Mouse (Mus musculus): ENCODE data around the gene Armc9. TPM values are rescaled to one million over a fixed set of nuclear protein-coding genes. Genes with fewer than 3 reads are reported as not detected.

Gene Armc9
- total and polyA plus RNA-seq, 3 experiments, result 10.9 to 15.5 (median 15.1) TPM

DNA sequence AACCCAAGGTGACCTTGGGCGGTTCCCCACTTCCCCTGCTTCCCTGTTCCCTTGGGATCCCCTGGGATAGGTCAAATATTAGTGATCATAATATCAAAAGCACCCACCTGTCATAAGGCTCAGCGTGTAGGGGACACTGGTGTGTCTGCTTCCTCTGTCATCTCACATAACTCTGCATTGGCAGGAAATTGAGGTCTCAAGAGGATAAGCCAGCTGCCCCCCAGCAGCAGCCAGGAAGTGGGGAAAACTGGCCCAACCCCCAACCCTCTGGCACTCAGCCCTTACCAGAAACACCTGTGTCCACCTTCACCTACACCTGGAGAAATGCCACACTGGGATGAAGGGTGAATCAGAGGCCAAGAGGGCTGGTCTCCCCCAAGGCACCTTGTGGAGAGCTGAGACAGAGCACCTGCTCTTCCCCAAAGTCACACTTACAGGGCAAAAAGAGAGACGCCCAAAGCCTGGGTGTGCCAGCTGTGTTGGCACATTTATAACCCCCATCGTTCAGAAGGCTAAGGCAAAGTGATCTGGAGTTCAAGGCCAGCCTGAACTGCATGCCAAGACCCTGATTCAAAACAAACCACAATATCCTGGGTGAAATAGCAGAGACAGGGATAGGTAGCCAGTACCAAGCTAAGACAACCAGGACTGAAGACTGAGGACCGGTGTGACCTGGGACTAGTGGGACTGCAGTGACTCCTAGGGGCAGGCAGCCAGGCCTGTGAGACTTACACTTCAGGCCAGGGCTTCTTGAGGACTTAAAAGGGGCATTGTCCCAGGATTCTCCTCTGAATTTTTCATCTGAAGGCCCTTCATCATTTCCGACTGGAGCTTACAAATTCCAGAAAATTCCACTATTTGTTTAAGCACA, 146.9 kb downstream of the Armc9 start:
- no peaks in the 10 kb centered on the region for H3K9me3 ChIP-seq (replicated peaks; ENCODE audit: low read length)
- in situ Hi-C loops (cut with MboI; ENCODE audit: low pct_ligation_motif_present, low pct_unique_long_range_greater_than_20kb, low sequenced_read_pairs), result no loop called here
- no peak overlapping the region for H3K4me3 ChIP-seq (replicated peaks in 1 of 3; ENCODE audit: low read depth in 2 of 3, low read length in 2 of 3, poor library complexity in 1 of 3)
- no peaks in the 10 kb centered on the region for H3K36me3 ChIP-seq (replicated peaks in 1 of 2; ENCODE audit: control insufficient read depth in 1 of 2, insufficient read depth in 1 of 2, low read length in 1 of 2)
- H3K9ac ChIP-seq (ENCODE audit: insufficient read depth, low read depth), result no peak overlapping the region
- DNase-seq (ENCODE audit: extremely low read depth), result peak; percentile 31
- dilution Hi-C loops (cut with MboI; ENCODE audit: extremely low pct_ligation_motif_present, extremely low pct_unique_long_range_greater_than_20kb, low sequenced_read_pairs), result no loop called here
- peaks cover 16 to 25% of the 10 kb centered on the region in 2 experiments for H3K4me1 ChIP-seq (ENCODE audit: control insufficient read depth in 1 of 2, insufficient read depth in 2 of 2)
- no peak for TF ChIP-seq CHD1 (IDR thresholded peaks at IDR 0.05; ENCODE audit: low read depth, low read length)
- TF ChIP-seq KAT2A (IDR thresholded peaks at IDR 0.05; ENCODE audit: insufficient replicate concordance, low read length), result no peak
- no peak for TF ChIP-seq MYC (IDR thresholded peaks at IDR 0.05; ENCODE audit: low read depth, low read length)
- TF ChIP-seq ZC3H11A (IDR thresholded peaks at IDR 0.05; ENCODE audit: low read depth, low read length), result peak; percentile 15; the same call in 1 of the 2 replicates
- peak in 1 of 2 experiments; percentile 75; a peak in 2 of 4 replicates for TF ChIP-seq CTCF (conservative IDR thresholded peaks at IDR 0.05 in 1 of 2, IDR thresholded peaks at IDR 0.05 in 1 of 2; ENCODE audit: low read depth in 2 of 2, low read length in 2 of 2)
- 0 out of 2 replicates have a peak, but pooled peaks have one; percentile 22 for TF ChIP-seq IRF4 (IDR thresholded peaks at IDR 0.05; ENCODE audit: low read depth, low read length)
- TF ChIP-seq SMC3 (IDR thresholded peaks at IDR 0.05; ENCODE audit: low read depth, low read length), result peak; percentile 67
- no peak for TF ChIP-seq ZNF384 (IDR thresholded peaks at IDR 0.05; ENCODE audit: low read depth, low read length)
- no peak for TF ChIP-seq RCOR1 (conservative IDR thresholded peaks at IDR 0.05; ENCODE audit: low read depth, low read length)
- TF ChIP-seq TCF12 (IDR thresholded peaks at IDR 0.05; ENCODE audit: low read depth, low read length), result no peak
- TF ChIP-seq CHD2 (IDR thresholded peaks at IDR 0.05; ENCODE audit: low read length), result no peak
- no peak for TF ChIP-seq ELF1 (IDR thresholded peaks at IDR 0.05; ENCODE audit: low read depth, low read length)
- TF ChIP-seq MEF2A (IDR thresholded peaks at IDR 0.05; ENCODE audit: borderline replicate concordance, low read depth, low read length), result no peak
- TF ChIP-seq RAD21 (IDR thresholded peaks at IDR 0.05; ENCODE audit: low read depth, low read length), result peak; percentile 82
- TF ChIP-seq JUND (conservative IDR thresholded peaks at IDR 0.05; ENCODE audit: low read depth, low read length), result no peak
- TF ChIP-seq NELFE (IDR thresholded peaks at IDR 0.05; ENCODE audit: low read depth, low read length), result no peak
- TF ChIP-seq E2F4 (IDR thresholded peaks at IDR 0.05; ENCODE audit: insufficient replicate concordance, low read depth, low read length), result no peak
- no peak for TF ChIP-seq USF2 (conservative IDR thresholded peaks at IDR 0.05; ENCODE audit: low read depth, low read length)
- H3K79me2 ChIP-seq (replicated peaks; ENCODE audit: control insufficient read depth, extremely low read depth, insufficient read depth, poor library complexity, severe bottlenecking), result no peaks in the 10 kb centered on the region
- no peak overlapping the region for H3K4me2 ChIP-seq (ENCODE audit: insufficient read depth, low read depth, poor library complexity, severe bottlenecking)
- no peak overlapping the region for H3K27ac ChIP-seq (ENCODE audit: insufficient read depth, low read depth)
- H3K27me3 ChIP-seq (replicated peaks), result no peaks in the 10 kb centered on the region

DNA sequence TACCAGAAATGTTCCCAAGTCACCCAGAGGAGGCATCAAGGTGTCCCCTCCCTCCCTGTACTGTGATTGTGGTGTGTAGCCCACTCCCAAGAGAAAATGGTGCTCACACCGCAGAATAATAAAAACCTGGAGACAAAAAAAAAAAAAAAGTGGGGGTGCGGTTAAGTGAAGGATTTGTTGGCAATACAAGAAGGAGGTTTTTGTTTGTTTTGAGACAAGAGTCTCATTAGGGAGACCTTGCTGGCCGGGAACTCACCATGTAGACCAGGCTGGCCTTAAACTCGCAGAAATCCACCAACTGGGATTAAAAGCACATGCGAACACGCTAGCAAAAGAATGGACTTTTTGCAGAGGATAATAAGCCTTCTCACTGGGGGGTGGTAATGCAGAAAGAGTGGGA, 148.0 kb downstream of the Armc9 start, which contains the start of gene B3gnt7:
Gene B3gnt7, plus strand, starts transcription at position 301 of the 400 bp plus-strand sequence.
- Histone ChIP-seq H3K4me1 (ENCODE audit: control insufficient read depth in 1 of 2, insufficient read depth in 2 of 2) (peaks cover 16 to 20% of the 10 kb centered on the region in 2 experiments), H3K9me3 (replicated peaks; ENCODE audit: low read length) (no peaks in the 10 kb centered on the region), H3K9ac (ENCODE audit: insufficient read depth, low read depth) (no peak within 1 kb of the TSS), H3K36me3 (replicated peaks in 1 of 2; ENCODE audit: control insufficient read depth in 1 of 2, insufficient read depth in 1 of 2, low read length in 1 of 2) (no peaks in the 10 kb centered on the region), H3K4me2 (ENCODE audit: insufficient read depth, low read depth, poor library complexity, severe bottlenecking) (peak within 1 kb of the TSS; percentile 87), H3K4me3 (replicated peaks in 1 of 3; ENCODE audit: low read depth in 2 of 3, low read length in 2 of 3, poor library complexity in 1 of 3) (peak within 1 kb of the TSS in 1 of 3 experiments; percentile 23), H3K27me3 (replicated peaks) (no peaks in the 10 kb centered on the region), H3K79me2 (replicated peaks; ENCODE audit: control insufficient read depth, extremely low read depth, insufficient read depth, poor library complexity, severe bottlenecking) (no peaks in the 10 kb centered on the region), H3K27ac (ENCODE audit: insufficient read depth, low read depth) (no peak within 1 kb of the TSS)
- dilution Hi-C loops (cut with MboI; ENCODE audit: extremely low pct_ligation_motif_present, extremely low pct_unique_long_range_greater_than_20kb, low sequenced_read_pairs) (no loop called here), in situ Hi-C loops (cut with MboI; ENCODE audit: low pct_ligation_motif_present, low pct_unique_long_range_greater_than_20kb, low sequenced_read_pairs) (no loop called here)
- no peak for DNase-seq (ENCODE audit: extremely low read depth)
- no peak for TF ChIP-seq ZNF384 (IDR thresholded peaks at IDR 0.05; ENCODE audit: low read depth, low read length)

Data from CH12.LX (cell line).